Comparison of ENCODE assay signal across 24 mouse cellular contexts in the genomic region with DNA sequence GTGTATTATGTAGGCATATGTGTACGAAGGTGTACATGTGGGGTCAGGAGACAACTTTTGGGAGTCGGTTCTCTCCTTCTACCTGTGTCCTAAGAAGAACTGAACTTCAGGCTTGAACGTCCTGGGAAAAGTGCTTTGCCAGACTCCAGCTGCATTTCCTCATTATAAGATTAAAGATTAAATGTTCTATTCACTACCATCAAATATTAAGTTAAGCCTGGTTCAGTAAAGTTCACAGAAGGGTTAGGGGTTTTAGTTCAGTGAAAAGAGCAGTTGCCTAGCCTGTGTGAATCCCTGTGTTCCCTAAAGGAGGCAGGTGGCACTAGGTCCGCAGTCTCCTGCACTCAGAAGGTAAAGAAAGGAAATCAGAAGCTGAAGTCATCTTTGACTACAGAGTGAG. TPM values are rescaled to one million over a fixed set of nuclear protein-coding genes. Genes with fewer than 3 reads are reported as not detected.
DNase-seq lines count a peak whose midpoint lies in the region; ATAC-seq and TF ChIP-seq lines count a peak whose summit lies in the region.
"Had no signal": no experiment of that assay in that cellular context is flagged by ENCODE, and none has a peak within 500 bp of the region (broad histone marks: within the 10 kb centered on the region; RNA-seq: fewer than 3 reads in every experiment).

No protein-coding gene starts in this region.

- no peak for TF ChIP-seq CTCF in kidney, adult 2 months (conservative IDR thresholded peaks at IDR 0.05; ENCODE audit: insufficient read depth, insufficient read length, low read depth, low read length)

- no peak overlapping the region for H3K4me3 ChIP-seq in kidney, adult 2 months (ENCODE audit: insufficient read depth, low read depth, low read length)
- H3K4me3 ChIP-seq in kidney, embryonic 16.5 days (ENCODE audit: low read length), result no peak overlapping the region
- H3K4me3 ChIP-seq: embryonic facial prominence, embryonic 10.5 days; embryonic facial prominence, embryonic 12.5 days; forebrain, embryonic 13.5 days had no signal

- H3K9me3 ChIP-seq in kidney, embryonic 16.5 days (ENCODE audit: low read length), result peaks cover 7% of the 10 kb centered on the region
- H3K9me3 ChIP-seq: embryonic facial prominence, embryonic 12.5 days; forebrain, embryonic 13.5 days; G1E had no signal

- no peak overlapping the region for H3K9ac ChIP-seq in kidney, embryonic 16.5 days (replicated peaks; ENCODE audit: low read length)
- H3K9ac ChIP-seq: embryonic facial prominence, embryonic 12.5 days; forebrain, embryonic 13.5 days had no signal

- WGBS in kidney, adult 2 months, result 51% methylated on average over 4 of the region's 4 CpGs
- 73% methylated on average over 4 of the region's 4 CpGs for WGBS in kidney, embryonic 16.5 days

- H3K4me2 ChIP-seq in kidney, embryonic 16.5 days (replicated peaks; ENCODE audit: low read depth, low read length), result no peak overlapping the region
- H3K4me2 ChIP-seq: embryonic facial prominence, embryonic 12.5 days; forebrain, embryonic 13.5 days had no signal

- DNase-seq in kidney, adult 2 months, result peak; percentile 61
- no peak for DNase-seq in kidney, adult 11 months
- peak; percentile 72 for DNase-seq in kidney, adult 9 months
- DNase-seq in kidney, postnatal 14 days, result no peak
- DNase-seq in kidney, adult 18-20 months, result no peak
- DNase-seq in kidney, postnatal 36 days, result peak; percentile 18 to 25
- DNase-seq: adrenal gland, adult 8-10 months; adrenal gland, postnatal 14 days; adrenal gland, postnatal 36 days; B cell, adult 2 months; cerebellum, adult 11-12 months; cerebellum, adult 2 months; cerebellum, adult 9-10 months; cerebellum, postnatal 10 days; cerebellum, postnatal 25 days had no signal

- no peaks in the 10 kb centered on the region for H3K36me3 ChIP-seq in kidney, adult 2 months (ENCODE audit: control insufficient read depth, insufficient read depth, low read length)
- H3K36me3 ChIP-seq in kidney, embryonic 16.5 days (ENCODE audit: insufficient read depth, low read length), result peaks cover 16% of the 10 kb centered on the region; the same call in 1 of the 2 replicates
- H3K36me3 ChIP-seq: embryonic facial prominence, embryonic 12.5 days; G1E had no signal

- no peak for ATAC-seq in kidney, embryonic 16.5 days (ENCODE audit: low FRiP score, low TSS enrichment)
- ATAC-seq: activated CD4-positive, CD25-positive, alpha-beta regulatory T cell, adult 4 months; CD4-positive, CD25-positive, alpha-beta regulatory T cell, adult 4 months; forebrain, embryonic 13.5 days; Patski had no signal

- no peak for TF ChIP-seq POLR2A in kidney, adult 2 months (IDR thresholded peaks at IDR 0.05; ENCODE audit: low read depth, low read length)

- peak overlapping the region; percentile 68; the same call in 1 of the 2 replicates for H3K27ac ChIP-seq in kidney, adult 2 months (ENCODE audit: insufficient read depth, low read depth, low read length)
- H3K27ac ChIP-seq in kidney, embryonic 16.5 days (ENCODE audit: low read length), result peak overlapping the region; percentile 54
- H3K27ac ChIP-seq: embryonic facial prominence, embryonic 10.5 days; embryonic facial prominence, embryonic 12.5 days; forebrain, embryonic 13.5 days had no signal

- peaks cover 6% of the 10 kb centered on the region; the same call in 1 of the 2 replicates for H3K4me1 ChIP-seq in kidney, adult 2 months (ENCODE audit: control insufficient read depth, insufficient read depth, low read length)
- H3K4me1 ChIP-seq in kidney, embryonic 16.5 days (ENCODE audit: insufficient read depth, low read length), result peaks cover 21% of the 10 kb centered on the region

- H3K27me3 ChIP-seq in kidney, adult 2 months (replicated peaks; ENCODE audit: control insufficient read depth, insufficient read depth, low read length), result no peaks in the 10 kb centered on the region
- no peaks in the 10 kb centered on the region for H3K27me3 ChIP-seq in kidney, embryonic 16.5 days (ENCODE audit: insufficient read depth, low read length)
- H3K27me3 ChIP-seq: CH12.LX; embryonic facial prominence, embryonic 12.5 days; forebrain, embryonic 13.5 days; Patski had no signal

RNA-seq across cellular contexts. Expression of gene Bend3, which starts 44.3 kb away (rescaled TPM):
- 3.8 TPM in 2 replicates for polyA plus RNA-seq in kidney, adult 2 months (2012; rRNA removed)
- polyA plus RNA-seq in kidney, embryonic 16.5 days (2015; fragmentation: Nextera tagmentation; extraction: Ambion mirVana), result 4.1 and 6.8 TPM in 2 replicates

Comparison
In these comparisons a context has a peak if more than half of its experiments do, and no peak if none do; other contexts are left out.
1. DNase-seq: peak in kidney, adult 2 months (single experiment), kidney, adult 9 months (single experiment) and kidney, postnatal 36 days (2 of 2); none in kidney, adult 11 months (single experiment), kidney, postnatal 14 days (single experiment) and kidney, adult 18-20 months (single experiment).